Mouse (Mus musculus) kidney, embryonic 16.5 days (tissue): Measurements from ENCODE around the gene Pdcd5. TPM values are rescaled to one million over a fixed set of nuclear protein-coding genes. Genes with fewer than 3 reads are reported as not detected.

Source experiments
- ATAC-seq: fragments of 200-750 bp; cut with Nextera tagmentation; 2 replicates; pipeline ENCODE4 v1.8.0; 2017; ENCODE audit warnings: moderate TSS enrichment; ENCODE audit not compliant: low FRiP score, low TSS enrichment
- H3K27ac ChIP-seq: fragments of 300-500 bp; sonication (generic); 2 replicates; pipeline ENCODE4 v1.5.1; 2014; ENCODE audit warnings: low read length
- H3K27me3 ChIP-seq: fragments of 300-500 bp; sonication (generic); 2 replicates; pipeline ENCODE4 v1.6.1; 2014; ENCODE audit warnings: low read length, control low read depth, mixed read lengths; ENCODE audit not compliant: insufficient read depth
- H3K36me3 ChIP-seq: fragments of 300-500 bp; sonication (generic); 2 replicates; pipeline ENCODE4 v1.6.1; 2014; ENCODE audit warnings: low read length, control low read depth, mixed read lengths; ENCODE audit not compliant: insufficient read depth
- H3K4me1 ChIP-seq: fragments of 300-500 bp; sonication (generic); 2 replicates; pipeline ENCODE4 v1.6.1; 2014; ENCODE audit warnings: low read length, control low read depth, mixed read lengths; ENCODE audit not compliant: insufficient read depth
- H3K4me2 ChIP-seq: fragments of 300-500 bp; sonication (generic); replicated peaks from 2 replicates; pipeline ENCODE4 v1.6.1; 2014; ENCODE audit warnings: low read depth, low read length
- H3K4me3 ChIP-seq: fragments of 300-500 bp; sonication (generic); 2 replicates; pipeline ENCODE4 v1.5.1; 2014; ENCODE audit warnings: mild to moderate bottlenecking, low read length
- H3K9ac ChIP-seq: fragments of 300-500 bp; sonication (generic); replicated peaks from 2 replicates; pipeline ENCODE4 v1.6.1; 2014; ENCODE audit warnings: low read length
- H3K9me3 ChIP-seq: fragments of 300-500 bp; sonication (generic); 2 replicates; pipeline ENCODE4 v1.6.1; 2016; ENCODE audit warnings: low read length, control low read depth
- WGBS: fragments of 180-500 bp; shearing (Covaris S2); extraction: QIAGEN DNeasy Blood & Tissue Kit; methylation state at CpG from one replicate; pipeline ENCODE4 v1.1.7; 2014; 5-methylcytosine and 5-hydroxymethylcytosine counted together
- polyA plus RNA-seq: library from polyadenylated mRNA; unstranded; fragments of >200 nt; fragmentation: Nextera tagmentation; extraction: Ambion mirVana; gene quantifications from 2 replicates; pipeline ENCODE4 v1.2.1, GENCODE M21; 2015

Pdcd5 gene
- polyA plus RNA-seq, 1 experiment from 2014 or later, result 233 TPM

- Histone ChIP-seq H3K4me1 (peaks cover 3% of the 10 kb centered on the region; the same call in 1 of the 2 replicates), H3K27ac (no peak overlapping the region), H3K4me3 (no peak overlapping the region), H3K4me2 (no peak overlapping the region), H3K9me3 (no peaks in the 10 kb centered on the region), H3K27me3 (no peaks in the 10 kb centered on the region), H3K36me3 (peaks cover 15% of the 10 kb centered on the region), H3K9ac (no peak overlapping the region)
- 57% methylated on average over 9 of the region's 9 CpGs for WGBS
- ATAC-seq, result no peak; the same call in 1 of the 2 replicates
Measured at GRCm38 (mm10) chr7:35648239-35649069, 1.1 kb upstream of the Pdcd5 start.

DNA sequence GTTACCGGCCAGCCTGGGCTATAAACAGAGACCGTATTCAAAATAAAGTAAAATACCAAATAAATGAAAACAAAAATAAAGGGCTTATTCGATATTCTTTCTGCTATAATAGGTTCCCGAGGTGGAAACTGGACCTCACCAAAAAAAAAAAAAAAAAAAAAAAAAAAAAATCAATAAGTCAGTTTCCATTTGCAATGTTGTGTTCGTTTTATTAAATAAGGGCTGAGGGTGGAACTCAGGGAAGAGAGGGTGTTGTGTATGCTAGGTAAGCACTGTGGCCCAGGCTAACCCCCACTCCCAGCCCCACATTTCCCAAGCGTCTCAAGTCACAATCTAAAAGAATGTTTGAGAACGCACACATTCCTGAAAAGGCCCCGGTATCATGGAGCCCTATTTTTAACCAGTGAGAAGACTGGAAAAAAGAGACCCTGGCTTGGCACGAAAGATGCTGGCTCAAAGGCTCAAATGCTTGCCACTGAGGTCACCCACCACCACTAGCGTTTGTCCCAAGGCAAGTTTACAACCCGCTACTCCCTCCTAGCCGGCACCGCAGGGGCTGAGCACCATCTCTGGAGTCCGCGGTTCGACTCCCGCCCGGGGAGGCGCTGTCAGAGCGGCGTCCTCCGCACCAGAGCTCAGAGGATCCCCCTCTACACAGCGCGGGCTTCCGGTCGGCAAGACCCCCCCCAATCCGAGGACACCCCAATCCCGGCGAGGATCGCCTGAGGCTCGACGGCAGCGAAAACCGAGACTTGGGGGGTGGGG lies 822 bp downstream of the Pdcd5 start:
- H3K36me3 ChIP-seq, result peaks cover 30% of the 10 kb centered on the region
- peak overlapping the region; percentile 70 for H3K4me2 ChIP-seq
- WGBS, result 5% methylated on average over 34 of the region's 34 CpGs
- peak overlapping the region; percentile 73 for H3K27ac ChIP-seq
- no peaks in the 10 kb centered on the region for H3K9me3 ChIP-seq
- H3K4me3 ChIP-seq, result peak overlapping the region; percentile 84
- ATAC-seq, result peak; percentile 49
- peak overlapping the region; percentile 92 for H3K9ac ChIP-seq
- no peaks in the 10 kb centered on the region for H3K27me3 ChIP-seq
- H3K4me1 ChIP-seq, result peaks cover 3% of the 10 kb centered on the region; the same call in 1 of the 2 replicates

DNA sequence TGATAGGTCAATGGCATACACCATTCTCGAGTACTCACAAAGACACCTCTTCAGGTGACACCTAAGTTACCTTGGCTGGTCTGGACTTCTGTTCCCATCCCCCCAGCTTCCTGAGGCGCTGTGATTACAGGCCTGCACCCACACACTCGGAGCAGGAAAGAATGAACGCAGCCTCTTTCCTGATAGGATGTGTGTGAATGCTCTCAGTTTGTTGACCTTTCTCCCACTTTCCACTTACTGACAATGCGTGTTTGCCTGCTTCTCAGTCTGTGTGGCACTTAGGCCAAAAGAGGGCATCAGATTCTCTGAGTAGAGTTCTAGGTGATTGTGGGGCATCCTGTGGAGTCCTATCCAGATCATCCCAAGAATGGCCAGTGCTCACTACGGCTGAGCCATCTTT lies 7.2 kb downstream of the Pdcd5 start:
- no peaks in the 10 kb centered on the region for H3K27me3 ChIP-seq
- no peaks in the 10 kb centered on the region for H3K9me3 ChIP-seq
- H3K4me3 ChIP-seq, result no peak overlapping the region
- no peaks in the 10 kb centered on the region for H3K4me1 ChIP-seq
- H3K4me2 ChIP-seq, result no peak overlapping the region
- H3K27ac ChIP-seq, result no peak overlapping the region
- WGBS, result 75% methylated on average over 6 of the region's 6 CpGs
- peaks cover 67% of the 10 kb centered on the region for H3K36me3 ChIP-seq
- H3K9ac ChIP-seq, result no peak overlapping the region
- ATAC-seq, result no peak

DNA sequence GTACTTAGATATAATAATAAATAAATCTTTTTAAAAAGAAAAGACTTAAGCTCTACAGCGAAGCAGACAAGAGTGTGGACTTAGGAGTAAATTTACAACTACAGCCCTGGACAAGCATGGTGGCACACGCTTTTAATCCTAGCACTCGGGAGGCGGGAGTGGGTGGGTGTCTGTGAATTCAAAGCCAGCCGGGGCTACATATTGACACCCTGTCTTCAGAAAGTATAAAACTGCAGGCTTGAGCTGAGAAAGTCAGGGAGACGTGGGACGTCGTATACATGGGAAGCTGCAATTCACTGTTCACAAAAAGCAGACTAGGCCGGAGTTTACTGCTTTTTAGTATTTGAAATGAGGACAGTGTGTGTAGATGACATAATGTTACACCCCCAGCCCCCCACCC lies 10.4 kb downstream of the Pdcd5 start:
- 91% methylated on average over 9 of the region's 9 CpGs for WGBS
- H3K36me3 ChIP-seq, result peaks cover 57% of the 10 kb centered on the region
- ATAC-seq, result no peak
- no peaks in the 10 kb centered on the region for H3K27me3 ChIP-seq
- no peak overlapping the region for H3K4me2 ChIP-seq
- no peak overlapping the region for H3K4me3 ChIP-seq
- H3K27ac ChIP-seq, result no peak overlapping the region
- 0 out of 2 replicates have a peak, but pooled peaks cover 6% of the 10 kb centered on the region for H3K9me3 ChIP-seq
- no peak overlapping the region for H3K9ac ChIP-seq
- no peaks in the 10 kb centered on the region for H3K4me1 ChIP-seq

- Histone ChIP-seq H3K9ac (no peak overlapping the region), H3K27ac (no peak overlapping the region), H3K4me3 (no peak overlapping the region), H3K4me2 (no peak overlapping the region), H3K36me3 (peaks cover 54% of the 10 kb centered on the region), H3K9me3 (0 out of 2 replicates have a peak, but pooled peaks cover 6% of the 10 kb centered on the region), H3K27me3 (no peaks in the 10 kb centered on the region), H3K4me1 (no peaks in the 10 kb centered on the region)
- WGBS, result 59% methylated on average over 6 of the region's 6 CpGs
- ATAC-seq, result no peak
Measured at GRCm38 (mm10) chr7:35636229-35636628, 11.1 kb downstream of the Pdcd5 start.

- peaks cover 58% of the 10 kb centered on the region for H3K36me3 ChIP-seq
Measured at GRCm38 (mm10) chr7:35628496-35628895, 18.8 kb downstream of the Pdcd5 start.

GRCm38 (mm10) chr7:35627371-35627770 lies 19.9 kb downstream of the Pdcd5 start:
- Histone ChIP-seq H3K4me3 (no peak overlapping the region), H3K27ac (no peak overlapping the region), H3K9ac (no peak overlapping the region), H3K4me2 (no peak overlapping the region), H3K36me3 (peaks cover 63% of the 10 kb centered on the region), H3K9me3 (no peaks in the 10 kb centered on the region), H3K27me3 (no peaks in the 10 kb centered on the region), H3K4me1 (no peaks in the 10 kb centered on the region)
- ATAC-seq, result no peak
- WGBS, result 76% methylated on average over 10 of the region's 10 CpGs

More at GRCm38 (mm10) chr7:35628496-35628895, 18.8 kb downstream of the Pdcd5 start:
- H3K4me2 ChIP-seq, result no peak overlapping the region
- H3K4me3 ChIP-seq, result no peak overlapping the region
- ATAC-seq, result no peak
- no peak overlapping the region for H3K9ac ChIP-seq
- H3K4me1 ChIP-seq, result no peaks in the 10 kb centered on the region
- no peak overlapping the region for H3K27ac ChIP-seq
- WGBS, result 74% methylated on average over 5 of the region's 5 CpGs
- H3K27me3 ChIP-seq, result no peaks in the 10 kb centered on the region
- no peaks in the 10 kb centered on the region for H3K9me3 ChIP-seq

GRCm38 (mm10) chr7:35626038-35626437 lies 21.3 kb downstream of the Pdcd5 start:
- H3K36me3 ChIP-seq, result peaks cover 62% of the 10 kb centered on the region

GRCm38 (mm10) chr7:35622626-35623025 lies 24.7 kb downstream of the Pdcd5 start:
- Histone ChIP-seq H3K9me3 (no peaks in the 10 kb centered on the region), H3K27me3 (no peaks in the 10 kb centered on the region), H3K4me3 (no peak overlapping the region), H3K27ac (no peak overlapping the region), H3K36me3 (peaks cover 41% of the 10 kb centered on the region), H3K4me1 (no peaks in the 10 kb centered on the region), H3K4me2 (no peak overlapping the region), H3K9ac (no peak overlapping the region)
- WGBS, result 96% methylated on average over 10 of the region's 10 CpGs
- no peak for ATAC-seq

More at GRCm38 (mm10) chr7:35626038-35626437, 21.3 kb downstream of the Pdcd5 start:
- no peak overlapping the region for H3K27ac ChIP-seq
- no peak overlapping the region for H3K9ac ChIP-seq
- no peak overlapping the region for H3K4me3 ChIP-seq
- no peak for ATAC-seq
- H3K9me3 ChIP-seq, result no peaks in the 10 kb centered on the region
- no peak overlapping the region for H3K4me2 ChIP-seq
- 95% methylated on average over 5 of the region's 5 CpGs for WGBS
- no peaks in the 10 kb centered on the region for H3K4me1 ChIP-seq
- no peaks in the 10 kb centered on the region for H3K27me3 ChIP-seq
